Mouse (Mus musculus) kidney, postnatal 10 days (tissue): Measurements from ENCODE around the gene Rfc4.
A peak's percentile ranks its signal among the peaks of the same experiment; 100 is the strongest.

ENCODE experiments used
- DNase-seq: peaks from one replicate; pipeline ENCODE4 v3.0.0; 2021; ENCODE audit warnings: mixed read lengths

Rfc4 gene

GRCm38 (mm10) chr16:23127673-23128375 is at the start of gene Rfc4:
Gene Rfc4, minus strand, starts transcription at chr16:23127737.
- DNase-seq = peak; percentile 95

GRCm38 (mm10) chr16:23175956-23176355 is 48.4 kb upstream of the Rfc4 start:
- DNase-seq = no peak

GRCm38 (mm10) chr16:23174855-23175254 is 47.3 kb upstream of the Rfc4 start:
- DNase-seq = no peak

- no peak for DNase-seq
These were observed 46.4 kb upstream of the Rfc4 start for GRCm38 (mm10) chr16:23173904-23174303.

GRCm38 (mm10) chr16:23170813-23171212 is 43.3 kb upstream of the Rfc4 start:
- DNase-seq = no peak

GRCm38 (mm10) chr16:23167079-23167478 is 39.5 kb upstream of the Rfc4 start:
- DNase-seq = no peak

GRCm38 (mm10) chr16:23166646-23167045 is 39.1 kb upstream of the Rfc4 start:
- DNase-seq = no peak

- no peak for DNase-seq
These were observed 37.9 kb upstream of the Rfc4 start for GRCm38 (mm10) chr16:23165441-23165840.

GRCm38 (mm10) chr16:23164443-23164842 is 36.9 kb upstream of the Rfc4 start:
- DNase-seq = no peak

GRCm38 (mm10) chr16:23162116-23162515 is 34.6 kb upstream of the Rfc4 start:
- DNase-seq = no peak

- DNase-seq = no peak
These were observed 32.2 kb upstream of the Rfc4 start for GRCm38 (mm10) chr16:23159749-23160148.

GRCm38 (mm10) chr16:23158957-23159356 is 31.4 kb upstream of the Rfc4 start:
- DNase-seq = no peak

GRCm38 (mm10) chr16:23158292-23158691 is 30.8 kb upstream of the Rfc4 start:
- no peak for DNase-seq

GRCm38 (mm10) chr16:23157013-23157412 is 29.5 kb upstream of the Rfc4 start:
- no peak for DNase-seq

- DNase-seq = no peak
These were observed 26.7 kb upstream of the Rfc4 start for GRCm38 (mm10) chr16:23154261-23154660.

GRCm38 (mm10) chr16:23151423-23151822 is 23.9 kb upstream of the Rfc4 start:
- peak; percentile 62 for DNase-seq

- DNase-seq = no peak
These were observed 21.9 kb upstream of the Rfc4 start for GRCm38 (mm10) chr16:23149396-23149795.

GRCm38 (mm10) chr16:23148936-23149335 is 21.4 kb upstream of the Rfc4 start:
- no peak for DNase-seq

GRCm38 (mm10) chr16:23146280-23146679 is 18.7 kb upstream of the Rfc4 start, which contains the start of gene Adipoq:
Gene Adipoq, plus strand, starts transcription at chr16:23146536.
- DNase-seq = no peak

GRCm38 (mm10) chr16:23145211-23145610 is 17.7 kb upstream of the Rfc4 start:
- no peak for DNase-seq

- no peak for DNase-seq
These were observed 16.8 kb upstream of the Rfc4 start for GRCm38 (mm10) chr16:23144326-23144725.

GRCm38 (mm10) chr16:23140911-23141310 is 13.4 kb upstream of the Rfc4 start:
- DNase-seq = no peak

- no peak for DNase-seq
These were observed 9.0 kb upstream of the Rfc4 start for GRCm38 (mm10) chr16:23136406-23136970.

- no peak for DNase-seq
These were observed 8.0 kb upstream of the Rfc4 start for GRCm38 (mm10) chr16:23135421-23136149.
